Mouse (Mus musculus) urinary bladder, postnatal 14 days (tissue): Measurements from ENCODE around the gene Adam22.

Experiments used
- DNase-seq: peaks from one replicate; pipeline ENCODE4 v3.0.0; 2021; ENCODE audit warnings: low spot score

Gene Adam22

GRCm38 (mm10) chr5:8367614-8368327 is at the start of gene Adam22:
Adam22 (minus strand) TSS chr5:8368160.
- peak; percentile 68 for DNase-seq

GRCm38 (mm10) chr5:8417443-8417842 is 49.5 kb upstream of the Adam22 start:
- DNase-seq, result no peak

GRCm38 (mm10) chr5:8416683-8417413 is 48.9 kb upstream of the Adam22 start:
- no peak for DNase-seq

GRCm38 (mm10) chr5:8408746-8409145 is 40.8 kb upstream of the Adam22 start:
- DNase-seq, result no peak

GRCm38 (mm10) chr5:8397587-8398249 is 29.8 kb upstream of the Adam22 start:
- DNase-seq, result no peak

- DNase-seq, result no peak
Measured at GRCm38 (mm10) chr5:8393891-8394583, 26.1 kb upstream of the Adam22 start.

- DNase-seq, result no peak
Measured at GRCm38 (mm10) chr5:8374297-8374906, 6.4 kb upstream of the Adam22 start.

GRCm38 (mm10) chr5:8373415-8373814 is 5.5 kb upstream of the Adam22 start:
- no peak for DNase-seq

GRCm38 (mm10) chr5:8368781-8369180 is 821 bp upstream of the Adam22 start:
- no peak for DNase-seq

- DNase-seq, result no peak
Measured at GRCm38 (mm10) chr5:8368328-8368692, 350 bp upstream of the Adam22 start.

- DNase-seq, result no peak
Measured at GRCm38 (mm10) chr5:8366771-8367613, 968 bp downstream of the Adam22 start.

- DNase-seq, result no peak
Measured at GRCm38 (mm10) chr5:8362361-8362760, 5.6 kb downstream of the Adam22 start.

- no peak for DNase-seq
Measured at GRCm38 (mm10) chr5:8357677-8358076, 10.3 kb downstream of the Adam22 start.

- no peak for DNase-seq
Measured at GRCm38 (mm10) chr5:8356885-8357651, 10.9 kb downstream of the Adam22 start.

GRCm38 (mm10) chr5:8356326-8356725 is 11.6 kb downstream of the Adam22 start:
- no peak for DNase-seq

- no peak for DNase-seq
Measured at GRCm38 (mm10) chr5:8349557-8349956, 18.4 kb downstream of the Adam22 start.

GRCm38 (mm10) chr5:8346329-8346728 is 21.6 kb downstream of the Adam22 start:
- no peak for DNase-seq

- no peak for DNase-seq
Measured at GRCm38 (mm10) chr5:8343296-8343695, 24.7 kb downstream of the Adam22 start.

GRCm38 (mm10) chr5:8341676-8342075 is 26.3 kb downstream of the Adam22 start:
- DNase-seq, result no peak

- no peak for DNase-seq
Measured at GRCm38 (mm10) chr5:8327645-8328269, 40.2 kb downstream of the Adam22 start.
